Mouse (Mus musculus): ENCODE data around the gene Fblim1.

Gene Fblim1

GRCm38 (mm10) chr4:141605861-141606260, at the start of gene Fblim1:
TSS of gene Fblim1 (minus strand) at chr4:141606096.
- peak; percentile 71 for DNase-seq

DNA sequence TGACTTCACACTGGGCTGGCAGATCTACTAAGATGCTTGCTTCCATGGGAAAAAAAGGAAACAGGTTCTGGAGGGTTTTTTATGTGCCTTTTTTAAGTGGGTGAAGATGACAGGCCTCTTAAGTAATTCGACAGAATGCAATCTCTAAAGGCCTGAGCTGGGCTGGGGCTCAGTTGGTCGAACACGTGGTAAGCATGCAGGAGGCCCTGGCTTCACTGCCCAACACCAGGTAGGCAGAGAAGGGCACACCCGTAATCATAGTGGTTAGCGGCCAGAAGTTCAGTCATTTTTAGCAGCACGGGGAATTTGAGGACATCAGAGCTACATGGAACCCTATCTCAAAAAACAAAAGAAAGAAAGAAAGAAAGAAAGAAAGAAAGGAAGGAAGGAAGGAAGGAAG, 48.6 kb upstream of the Fblim1 start:
- DNase-seq = no peak

- DNase-seq = no peak
Observed at GRCm38 (mm10) chr4:141653813-141654212, 47.9 kb upstream of the Fblim1 start.

DNA sequence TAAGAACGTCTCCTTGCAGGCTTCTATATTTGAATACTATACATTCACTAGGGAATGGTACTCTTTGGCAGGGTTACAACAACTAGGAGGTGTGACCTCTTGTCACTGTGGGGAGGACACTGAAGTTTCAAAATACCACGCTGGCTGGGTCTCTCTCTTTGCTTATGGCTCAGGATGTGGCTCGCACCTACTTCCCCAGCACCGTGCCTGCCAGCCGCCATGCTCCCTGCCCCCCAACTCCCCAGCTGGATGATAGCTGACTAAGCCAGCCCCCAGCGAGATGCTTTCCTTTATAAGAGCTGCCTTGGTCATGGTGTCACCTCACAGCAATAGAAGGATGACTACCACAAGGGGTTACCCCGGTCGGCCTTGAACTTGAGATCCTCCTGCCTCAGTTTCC, 47.1 kb upstream of the Fblim1 start:
- DNase-seq = no peak

DNA sequence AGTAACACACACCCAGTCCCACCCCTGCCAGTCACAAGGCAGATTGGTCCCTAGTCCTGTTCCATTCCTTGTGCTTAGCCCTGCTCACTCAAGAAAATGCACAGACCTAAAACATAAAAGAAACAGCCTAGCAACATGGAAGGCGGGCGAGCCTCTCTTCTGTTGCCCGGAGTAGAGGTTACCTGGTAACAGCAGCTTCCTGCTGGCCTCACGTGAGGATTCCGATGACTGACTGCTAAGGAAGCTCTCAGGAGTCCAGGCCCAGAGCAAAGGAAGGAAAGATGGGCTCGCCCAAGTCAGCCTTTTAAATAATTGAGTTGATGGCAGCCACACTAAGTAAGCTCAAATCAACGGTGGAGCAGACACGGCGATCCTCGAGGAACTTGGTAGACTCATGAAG, 46.0 kb upstream of the Fblim1 start:
- no peak for DNase-seq

DNA sequence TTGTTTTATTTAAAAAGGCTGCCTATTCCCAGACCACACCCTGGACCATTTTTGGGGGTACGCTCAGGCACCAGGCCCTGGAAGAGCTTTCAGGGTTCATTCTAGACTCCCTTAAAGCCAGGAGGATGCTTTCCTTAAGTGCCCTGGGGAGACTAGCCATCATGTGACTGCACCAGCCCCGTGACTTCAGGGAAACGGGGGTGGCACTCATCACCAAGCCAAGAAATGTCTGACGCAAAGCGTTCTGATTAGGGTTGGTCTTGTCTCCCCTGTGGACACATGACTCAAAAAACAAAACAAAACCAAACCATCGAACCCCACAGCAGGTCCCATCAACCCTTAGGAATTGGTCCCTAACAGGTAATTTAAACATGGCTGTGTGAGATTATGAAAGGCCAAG, 45.4 kb upstream of the Fblim1 start:
- DNase-seq = no peak

DNA sequence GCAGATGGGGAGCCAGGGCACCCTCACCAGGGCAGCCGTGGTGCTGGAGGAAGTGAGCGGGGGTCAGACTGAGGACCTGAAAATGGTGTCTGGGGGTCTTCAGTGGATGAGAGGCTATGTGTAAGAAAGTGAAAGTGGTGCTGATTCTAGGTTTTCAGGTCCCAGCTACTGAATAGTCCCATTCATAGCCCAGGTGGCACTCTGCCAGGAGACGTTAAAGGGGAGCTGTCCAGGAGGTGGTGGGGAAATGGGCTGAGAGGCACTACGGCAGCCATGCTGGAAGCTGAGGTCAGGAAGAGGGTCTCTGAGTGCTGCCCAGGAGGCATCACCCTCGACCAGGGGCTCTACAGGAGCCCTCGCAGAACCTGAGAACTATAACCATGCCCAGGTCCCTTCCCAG, 43.3 kb upstream of the Fblim1 start:
- no peak for DNase-seq

- DNase-seq = no peak
Observed at GRCm38 (mm10) chr4:141648262-141648661, 42.4 kb upstream of the Fblim1 start.

GRCm38 (mm10) chr4:141647187-141647586, 41.3 kb upstream of the Fblim1 start:
- no peak for DNase-seq

DNA sequence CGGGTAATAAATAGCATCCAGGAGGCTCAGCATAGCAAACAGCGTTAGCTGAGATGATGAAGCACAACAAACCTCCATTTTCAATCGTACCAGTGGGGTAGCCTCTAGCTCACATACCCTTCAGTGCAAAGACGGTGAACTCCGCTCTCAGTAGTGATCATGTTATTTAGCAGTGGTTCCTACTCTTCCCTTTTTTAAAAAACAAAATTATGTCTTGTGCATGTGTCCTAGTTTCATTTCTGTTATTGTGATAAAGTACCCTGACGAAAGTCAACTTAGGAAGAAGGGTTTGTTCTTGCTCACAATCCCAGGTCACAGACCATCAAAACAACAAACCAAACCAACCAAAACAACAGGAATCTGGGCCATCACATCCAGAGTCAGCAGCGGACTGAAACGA, 40.1 kb upstream of the Fblim1 start:
- DNase-seq = no peak

DNA sequence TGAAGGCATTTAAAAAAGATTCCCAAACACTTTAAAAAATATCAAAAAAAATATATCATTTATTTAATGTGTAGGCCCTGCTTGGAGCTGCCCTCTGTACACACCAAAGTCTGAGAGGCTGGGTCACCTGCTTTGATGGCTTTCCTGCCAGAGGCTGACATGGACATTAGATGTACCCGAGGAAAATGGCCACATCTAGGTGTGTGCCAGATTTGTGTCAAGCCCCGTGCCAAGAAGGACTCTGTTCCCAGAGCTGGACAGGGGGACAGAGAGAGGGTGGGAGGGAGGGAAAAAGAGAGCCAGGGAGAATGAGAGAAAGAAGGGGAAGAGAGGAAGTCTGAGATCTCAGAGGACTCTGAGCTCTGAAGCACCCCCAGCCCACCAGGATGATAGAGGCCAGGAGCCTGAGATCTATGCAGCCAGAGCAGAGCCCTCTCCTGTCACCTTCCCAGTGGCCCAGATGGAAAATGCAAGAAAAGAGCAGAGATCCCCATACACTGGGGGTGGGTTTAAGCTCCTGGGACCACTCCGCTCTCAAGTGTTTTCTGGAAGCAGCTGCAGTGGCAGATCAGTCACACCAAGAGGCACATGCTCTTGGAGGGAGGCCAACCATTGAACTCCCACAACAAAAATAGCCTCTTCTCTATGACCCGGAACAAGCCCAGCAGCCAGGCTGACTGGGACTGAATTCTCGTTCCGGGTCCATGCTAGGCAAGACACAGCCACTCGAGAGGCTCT, 37.4 kb upstream of the Fblim1 start:
- DNase-seq = peak; percentile 88

DNA sequence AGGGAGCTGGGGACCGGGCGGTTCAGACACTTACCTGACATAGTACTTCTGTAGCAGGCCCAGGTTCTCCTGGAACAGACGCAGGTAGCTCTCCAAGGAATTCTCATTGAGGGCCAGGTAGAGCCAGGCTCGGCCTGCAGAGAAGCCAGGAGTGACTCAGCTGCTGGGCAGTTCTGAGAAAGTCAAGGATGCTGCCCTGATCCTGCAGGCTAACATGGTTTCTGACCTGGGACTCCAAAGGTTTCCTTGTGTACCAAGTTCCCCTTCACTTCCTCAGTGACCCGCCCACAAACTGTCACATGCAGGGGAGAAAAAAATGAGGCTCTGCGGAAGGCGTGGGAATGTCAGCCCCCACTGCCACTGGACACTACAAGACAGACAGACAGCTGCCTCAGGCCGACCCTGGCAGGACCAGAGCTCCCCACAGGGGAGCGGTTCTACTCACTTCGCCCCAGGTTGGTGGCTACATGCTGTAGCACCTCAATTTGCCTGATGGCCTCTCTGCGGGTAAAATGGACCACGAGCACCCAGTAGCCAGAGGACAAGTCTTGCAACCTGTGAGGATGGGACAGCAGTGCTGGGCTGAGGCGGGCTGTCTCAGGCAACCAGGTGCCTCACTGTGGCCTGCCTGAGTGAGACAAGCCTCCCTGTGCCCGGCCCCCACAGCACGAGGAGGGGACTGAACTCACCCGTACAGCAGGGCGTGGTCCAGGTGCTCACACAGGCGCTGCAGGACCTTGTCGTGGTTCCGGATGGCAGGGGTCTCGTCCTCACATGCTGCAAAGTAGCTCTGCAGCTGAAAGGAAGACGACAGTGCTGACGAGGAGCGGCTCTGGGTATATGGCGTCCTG, 36.3 kb upstream of the Fblim1 start:
- no peak for DNase-seq

DNA sequence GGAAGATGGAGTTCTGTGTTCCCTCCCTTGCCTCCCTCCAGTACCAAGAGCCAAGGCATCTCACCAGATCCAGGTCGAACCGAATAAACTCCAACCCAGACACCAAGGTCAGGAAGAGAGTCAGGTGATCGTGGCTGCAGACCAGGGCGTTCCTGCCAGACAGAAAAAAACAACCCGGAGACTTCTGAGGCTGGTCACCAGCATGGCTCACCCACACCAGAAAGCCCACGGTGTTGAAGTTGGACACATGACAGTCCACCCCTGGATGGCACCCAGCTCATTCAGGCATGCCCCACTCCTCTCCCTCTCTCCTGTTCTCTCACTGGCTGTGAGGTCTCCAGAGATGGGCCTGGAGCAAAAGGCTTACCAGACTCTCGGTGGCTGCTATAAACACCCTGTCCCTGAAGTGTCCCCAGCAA, 35.5 kb upstream of the Fblim1 start:
- DNase-seq = no peak

DNA sequence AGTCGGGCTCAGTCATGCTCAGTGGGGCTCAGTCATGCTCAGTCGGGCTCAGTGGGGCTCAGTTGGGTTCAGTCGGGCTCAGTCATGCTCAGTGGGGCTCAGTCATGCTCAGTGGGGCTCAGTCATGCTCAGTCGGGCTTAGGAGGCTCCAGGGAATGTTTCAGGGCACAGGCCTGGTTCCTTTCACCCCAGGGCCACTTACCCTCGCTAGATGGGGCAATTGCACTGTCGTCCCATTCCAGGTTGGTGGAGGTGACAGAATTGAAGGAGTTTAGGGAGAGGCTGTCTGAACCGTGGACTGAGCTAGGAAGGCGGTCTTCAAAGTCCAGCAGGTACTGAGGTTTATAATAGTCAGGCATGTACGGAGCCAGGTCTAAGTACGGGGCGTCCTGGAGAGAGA, 33.6 kb upstream of the Fblim1 start:
- no peak for DNase-seq

- no peak for DNase-seq
Observed at GRCm38 (mm10) chr4:141636693-141637092, 30.8 kb upstream of the Fblim1 start.

- DNase-seq = no peak
Observed at GRCm38 (mm10) chr4:141635991-141636390, 30.1 kb upstream of the Fblim1 start.

DNA sequence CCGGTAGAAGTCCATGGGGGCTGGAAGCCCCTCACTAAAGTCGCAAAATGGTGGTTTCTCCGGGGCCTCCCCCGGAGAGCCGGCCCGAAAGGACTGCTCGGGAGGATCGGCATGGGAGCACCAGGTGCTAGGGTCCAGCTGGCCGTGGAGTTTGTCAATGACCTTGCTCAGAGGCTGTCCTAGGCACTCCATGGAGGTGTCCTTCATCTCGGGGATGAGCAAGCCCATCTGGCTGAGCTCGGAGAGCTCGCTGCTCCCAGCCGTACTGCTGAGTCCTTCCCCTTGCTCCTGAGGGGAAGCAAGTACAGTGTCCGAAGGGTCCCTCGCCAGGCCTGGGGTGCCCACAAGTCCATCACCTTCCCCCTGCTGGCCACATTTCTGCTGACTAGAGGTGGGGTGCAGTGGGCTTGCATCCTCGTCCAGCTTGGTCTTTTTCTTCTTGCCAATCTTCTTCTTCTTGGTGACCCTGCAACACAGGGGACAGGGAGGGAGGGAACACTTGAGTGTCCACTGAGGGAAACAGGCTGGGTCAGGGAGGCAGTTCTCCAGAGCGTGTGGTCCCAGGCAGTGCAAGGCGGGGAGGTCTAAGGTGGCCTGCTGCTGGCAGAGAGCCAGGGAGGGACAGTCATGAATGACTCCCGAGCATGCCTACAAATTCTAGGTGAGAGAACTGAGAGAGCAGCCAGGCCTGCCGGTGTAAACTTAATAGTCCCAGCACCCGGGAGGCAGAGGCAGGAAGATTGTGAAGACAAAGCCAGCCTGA, 26.4 kb upstream of the Fblim1 start:
- no peak for DNase-seq

- no peak for DNase-seq
Observed at GRCm38 (mm10) chr4:141631250-141631649, 25.4 kb upstream of the Fblim1 start.

GRCm38 (mm10) chr4:141630021-141630420, 24.1 kb upstream of the Fblim1 start:
- DNase-seq = no peak

- DNase-seq = no peak
Observed at GRCm38 (mm10) chr4:141628661-141629060, 22.8 kb upstream of the Fblim1 start.

DNA sequence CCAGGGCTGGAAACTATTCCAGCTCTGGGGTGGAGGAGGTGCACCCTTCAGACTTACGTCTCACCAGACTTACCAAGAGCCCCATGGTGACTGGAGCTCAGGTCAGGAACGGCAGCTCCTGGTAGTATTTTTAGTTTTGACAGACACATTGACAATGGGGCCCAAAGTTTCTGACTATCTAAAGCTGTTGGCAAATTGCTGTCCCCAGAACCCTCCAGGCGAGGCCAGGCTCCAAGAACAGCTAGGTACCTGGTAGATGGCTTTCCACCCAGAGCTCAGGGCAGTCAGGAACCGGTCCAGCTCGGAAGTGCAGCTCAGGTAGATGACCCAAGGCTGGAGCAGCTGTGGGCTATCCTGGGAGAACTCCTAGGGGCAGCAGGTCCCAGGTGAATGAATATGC, 21.6 kb upstream of the Fblim1 start:
- DNase-seq = no peak

DNA sequence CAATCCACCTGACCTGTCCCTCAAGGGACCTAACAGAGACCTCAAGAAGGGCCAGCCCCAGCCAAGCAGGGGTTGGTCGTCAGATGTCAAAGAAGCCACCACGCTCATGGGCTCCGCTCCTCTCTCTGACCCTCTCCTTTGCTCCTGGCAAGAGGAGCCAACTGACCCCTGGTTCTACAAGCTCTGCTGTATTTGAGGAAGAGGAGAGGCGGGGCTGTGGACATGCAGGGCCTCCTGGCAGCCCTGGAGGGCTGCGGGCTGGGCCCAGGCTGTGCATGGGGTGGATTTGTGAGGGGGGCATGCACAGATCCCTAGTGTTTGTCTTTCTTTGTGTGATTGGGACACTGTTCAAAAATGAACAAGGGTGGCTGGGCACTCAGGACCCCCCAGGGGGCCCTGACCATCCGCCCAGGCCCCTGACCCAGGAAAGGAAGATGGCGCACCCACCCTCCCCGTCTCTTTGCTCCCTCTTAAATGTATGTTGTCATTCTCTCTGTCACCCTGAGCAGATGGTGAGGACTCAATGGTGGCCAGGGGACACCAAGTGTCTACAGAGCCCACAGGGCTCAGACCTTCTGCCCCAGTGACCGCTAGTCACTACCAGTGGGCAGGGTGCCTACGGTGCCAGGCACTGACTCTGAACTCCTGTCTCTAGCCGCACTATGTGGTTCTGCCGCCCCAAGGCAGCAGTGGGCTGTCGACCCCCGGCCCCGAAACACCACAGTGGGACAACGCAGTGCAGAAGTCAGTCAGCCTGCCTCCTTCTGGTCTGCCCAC, 20.1 kb upstream of the Fblim1 start:
- DNase-seq = no peak
